Mouse (Mus musculus) thymus, postnatal 36 days (tissue): ENCODE measurements around the gene Exoc3.

Experiments used
- DNase-seq, 2 experiments: peaks; one replicate each; pipeline ENCODE4 v3.0.0; 2022; ENCODE audit warnings: mixed read lengths in 2 of 2

Exoc3 gene

DNA sequence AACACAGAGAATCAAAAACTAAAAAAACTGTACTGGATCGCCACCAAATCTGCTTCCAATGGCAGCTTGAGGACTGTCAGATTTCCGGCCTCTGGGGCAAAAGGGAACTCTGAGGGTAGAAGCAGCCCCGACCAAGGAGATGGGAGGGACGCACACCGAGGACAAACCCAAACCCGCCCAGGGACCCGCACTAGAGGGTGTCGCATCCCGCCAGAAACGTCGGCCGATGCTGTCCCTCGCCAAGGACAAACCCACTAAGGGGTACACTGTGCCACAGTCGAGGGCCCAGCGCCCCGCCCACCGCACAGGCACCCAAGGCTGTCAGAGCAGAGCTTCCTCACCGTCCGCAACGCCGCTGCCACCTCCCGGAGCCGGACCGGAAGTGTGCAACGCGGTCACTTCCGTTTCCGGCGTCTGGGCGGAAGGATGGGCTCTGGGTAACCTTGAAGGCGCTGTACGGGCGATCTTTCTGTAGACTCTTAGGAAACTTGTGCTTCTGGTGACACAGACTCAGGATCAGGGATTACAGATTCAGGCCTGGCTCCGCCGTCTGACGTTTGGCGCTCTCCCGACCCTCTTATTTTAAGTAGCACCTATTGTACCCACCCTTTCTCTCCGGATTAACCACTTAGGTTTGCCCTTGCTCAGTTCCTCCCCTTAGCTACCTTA lies at the start of gene Exoc3:
Gene Exoc3 (minus strand): TSS at position 416 of the 669 bp plus-strand sequence.
- peak; percentile 87 to 88 for DNase-seq

DNA sequence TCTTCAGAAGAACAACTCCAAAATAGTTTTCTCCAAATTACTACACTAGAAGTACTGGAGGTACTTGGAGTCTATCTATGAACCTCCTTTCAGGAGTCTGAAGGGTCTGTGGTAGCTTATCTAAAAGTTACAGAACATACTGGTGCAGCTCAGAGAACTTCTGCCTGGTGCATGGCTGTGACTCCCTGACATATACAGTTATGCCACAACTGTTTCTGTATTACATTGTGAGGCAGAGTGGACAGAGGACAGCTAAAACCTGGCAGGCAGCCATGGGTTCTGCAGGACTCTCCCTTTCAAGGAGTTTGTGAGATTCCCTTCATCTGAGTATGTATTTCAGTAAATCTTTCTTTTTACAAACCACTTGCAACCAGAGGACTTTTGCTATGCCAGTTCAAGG lies 38.0 kb upstream of the Exoc3 start:
- no peak for DNase-seq

DNA sequence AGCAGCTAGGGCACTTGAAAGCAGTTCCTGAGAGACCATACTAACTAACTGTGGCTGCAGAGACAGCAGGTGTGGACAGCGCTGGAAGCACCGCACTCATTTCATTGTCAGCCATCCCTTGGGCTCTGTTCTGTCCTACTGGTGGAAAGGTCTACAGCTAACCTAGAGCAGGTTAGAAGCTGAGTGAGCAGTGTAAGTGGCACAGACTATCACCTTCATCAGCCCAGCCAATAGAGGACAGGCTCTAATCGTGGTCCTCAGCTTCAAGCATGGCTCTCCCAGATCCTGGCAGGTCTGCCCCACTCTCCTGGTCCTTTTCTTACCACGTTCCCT lies 37.3 kb upstream of the Exoc3 start:
- no peak for DNase-seq

DNA sequence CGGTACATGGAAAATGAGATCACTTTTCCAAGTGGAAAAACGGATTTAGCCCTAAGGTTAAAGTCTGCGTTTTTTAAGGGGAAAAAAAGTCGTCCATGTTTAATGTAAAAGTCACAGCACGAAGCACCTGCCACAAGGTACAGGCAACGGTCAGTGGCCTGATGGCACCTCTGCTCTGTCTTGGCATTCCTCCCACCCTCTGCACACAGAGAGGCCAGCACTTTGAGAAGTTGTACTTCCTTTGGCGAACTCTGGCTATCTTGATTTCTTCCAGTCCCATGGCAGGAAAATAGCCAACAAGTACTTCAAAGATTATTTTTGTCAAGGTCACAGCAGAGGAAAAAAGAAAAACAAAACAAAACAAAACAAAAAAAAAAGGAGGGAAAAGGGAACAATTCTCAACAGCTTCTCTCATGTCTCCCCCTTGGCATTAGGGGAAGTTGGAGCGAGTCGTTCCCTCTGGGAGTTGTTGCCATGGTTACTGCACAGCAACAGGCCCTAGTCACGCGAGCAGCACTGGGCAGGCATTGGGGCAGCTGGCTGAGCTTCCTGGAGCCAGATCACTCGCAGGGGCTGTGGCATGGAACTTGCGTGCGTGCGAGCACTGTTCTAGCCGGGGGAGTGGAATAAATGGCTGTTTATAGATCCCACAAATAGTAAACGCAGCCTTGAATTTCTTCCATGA lies 36.8 kb upstream of the Exoc3 start:
- no peak for DNase-seq

DNA sequence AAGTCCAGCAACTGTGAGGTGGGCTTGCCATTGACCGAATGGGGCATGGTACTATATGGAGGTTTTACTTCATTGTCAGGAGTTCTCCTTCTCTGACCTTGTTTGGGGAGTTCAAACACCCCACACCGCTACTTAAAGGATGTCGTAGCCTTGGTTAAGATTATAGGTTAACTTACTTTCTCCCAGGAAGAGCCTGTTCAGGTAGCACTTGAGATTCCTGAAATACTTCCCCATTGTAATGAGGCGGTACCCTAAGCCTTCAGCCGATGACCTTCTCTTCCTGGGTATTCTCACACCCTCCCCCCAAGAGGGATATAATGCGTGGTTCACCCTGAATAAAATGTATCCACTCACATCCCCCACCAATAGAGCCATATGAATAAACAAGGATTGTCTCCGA lies 29.0 kb upstream of the Exoc3 start:
- DNase-seq = no peak

DNA sequence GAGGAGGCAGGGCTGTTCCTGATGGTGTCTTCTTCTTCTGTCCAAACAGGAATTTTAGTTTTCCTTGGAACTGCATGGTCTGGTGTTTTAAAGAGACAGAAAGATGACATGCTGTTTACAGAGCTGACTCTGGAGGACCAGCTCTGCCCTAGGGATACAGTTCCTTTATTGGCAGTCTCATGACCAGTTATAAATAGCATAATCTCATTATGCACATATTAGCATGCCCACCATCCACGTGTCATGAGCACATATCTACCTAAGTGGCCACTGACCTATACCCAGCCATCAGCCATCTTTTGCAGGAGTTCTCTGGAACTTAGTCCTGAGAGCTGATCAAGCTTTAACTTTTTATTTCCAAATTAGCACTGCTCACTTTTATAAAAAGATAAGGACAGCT lies 12.1 kb upstream of the Exoc3 start:
- DNase-seq = no peak

DNA sequence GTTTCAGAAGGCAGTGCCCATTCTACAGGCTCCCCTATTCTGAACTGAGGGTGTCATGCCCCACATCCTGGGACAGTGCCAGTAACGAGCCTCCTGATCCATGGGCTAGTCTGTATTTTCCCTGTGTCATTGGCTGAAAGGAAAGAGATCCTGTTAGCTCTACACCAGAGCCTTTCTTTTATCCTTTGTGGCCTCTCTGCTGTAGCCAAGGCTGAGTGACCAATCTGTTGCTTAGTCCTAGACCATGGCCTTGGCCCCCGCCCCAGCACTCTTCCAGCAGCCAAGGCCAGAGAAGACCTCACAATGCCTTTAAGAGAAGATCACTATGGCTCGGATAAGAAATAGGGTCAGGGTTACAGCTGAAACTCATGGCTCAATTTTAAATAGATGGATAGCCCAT lies 9.9 kb upstream of the Exoc3 start:
- DNase-seq = no peak

DNA sequence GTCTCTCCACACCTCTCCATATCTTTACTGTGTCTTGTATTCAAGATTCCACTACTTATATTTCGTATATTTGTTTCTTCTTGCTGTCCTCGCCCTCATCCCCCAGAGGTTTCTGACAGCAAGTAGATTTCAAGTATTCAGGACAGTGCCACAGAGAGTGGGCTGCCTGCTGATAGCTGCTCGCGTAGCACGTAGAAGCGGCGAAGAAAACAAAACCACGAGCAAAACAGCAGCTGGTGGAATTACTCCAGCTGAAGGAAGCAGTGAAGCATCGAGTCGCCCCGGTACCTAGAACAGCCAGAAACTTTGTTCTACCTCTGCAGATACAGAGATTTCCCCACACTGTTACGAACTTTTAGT lies 434 bp upstream of the Exoc3 start:
- peak; percentile 27 to 31 for DNase-seq

DNA sequence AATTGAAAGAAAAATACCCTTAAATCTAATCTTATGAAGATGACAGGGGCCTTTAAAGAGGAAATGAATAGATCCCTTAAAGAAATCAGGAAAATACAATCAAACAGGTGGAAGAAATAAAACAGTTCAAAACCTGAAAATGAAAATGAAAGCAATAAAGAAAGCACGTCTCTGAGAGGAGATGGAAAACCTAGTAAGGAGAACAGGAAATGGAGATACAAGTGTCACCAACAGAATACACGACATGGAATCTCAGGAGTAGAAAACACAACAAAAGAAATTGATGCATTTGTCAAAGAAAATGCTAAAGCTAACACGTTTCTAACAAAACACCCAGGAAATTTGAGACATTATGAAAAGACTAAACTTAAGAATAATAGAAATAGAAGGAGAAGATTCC lies 12.1 kb downstream of the Exoc3 start:
- DNase-seq = no peak

DNA sequence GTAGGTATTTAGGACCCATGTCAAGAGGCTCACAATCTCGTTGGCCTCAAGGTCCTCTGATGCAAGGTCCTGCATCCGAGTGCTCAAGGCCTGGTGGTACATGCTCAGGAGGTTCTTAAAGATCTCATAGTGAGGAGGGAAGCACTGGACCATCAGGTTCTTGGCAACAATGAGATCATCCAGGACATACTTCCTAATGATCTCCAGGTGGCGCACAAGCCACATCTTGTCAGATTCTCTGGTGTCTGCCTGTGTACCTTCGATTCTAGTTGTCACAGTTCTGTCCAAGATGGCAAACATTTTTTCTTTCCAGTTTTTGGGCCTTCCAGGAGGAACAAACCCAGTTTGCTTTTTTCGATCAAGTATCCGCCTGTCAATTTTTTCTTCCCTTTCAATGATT lies 15.9 kb downstream of the Exoc3 start:
- no peak for DNase-seq

DNA sequence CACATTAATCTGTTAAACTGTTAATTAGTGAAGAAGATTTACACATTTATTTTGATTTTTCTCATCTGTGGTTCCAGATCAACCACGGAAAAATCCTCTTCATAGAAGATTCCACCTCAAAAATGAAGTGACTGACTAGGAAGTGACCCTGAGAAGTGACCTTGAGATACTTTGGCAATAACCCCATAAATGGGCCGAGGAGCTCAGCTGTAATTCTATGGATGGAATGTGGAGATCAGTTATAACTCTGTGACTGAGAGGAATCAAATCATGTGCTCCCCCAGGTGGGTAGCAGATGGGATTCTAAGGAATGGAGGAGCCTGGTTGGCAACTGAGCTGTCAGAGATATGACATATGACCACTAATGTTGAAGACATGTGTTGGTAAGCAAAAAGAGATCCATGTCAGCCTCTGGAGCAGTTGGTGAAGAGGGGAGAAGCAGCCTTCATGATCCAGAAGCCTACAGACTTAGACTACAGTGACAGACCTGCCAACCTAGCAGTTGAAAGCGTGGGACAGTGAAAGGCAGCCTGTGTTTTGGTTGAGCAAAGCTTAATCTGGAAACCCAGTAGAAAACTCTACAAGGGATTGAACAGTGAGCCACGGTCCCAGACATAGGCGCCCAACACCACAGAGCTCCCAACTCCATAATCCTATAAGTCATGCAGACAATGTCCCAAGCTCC lies 25.4 kb downstream of the Exoc3 start:
- no peak for DNase-seq

DNA sequence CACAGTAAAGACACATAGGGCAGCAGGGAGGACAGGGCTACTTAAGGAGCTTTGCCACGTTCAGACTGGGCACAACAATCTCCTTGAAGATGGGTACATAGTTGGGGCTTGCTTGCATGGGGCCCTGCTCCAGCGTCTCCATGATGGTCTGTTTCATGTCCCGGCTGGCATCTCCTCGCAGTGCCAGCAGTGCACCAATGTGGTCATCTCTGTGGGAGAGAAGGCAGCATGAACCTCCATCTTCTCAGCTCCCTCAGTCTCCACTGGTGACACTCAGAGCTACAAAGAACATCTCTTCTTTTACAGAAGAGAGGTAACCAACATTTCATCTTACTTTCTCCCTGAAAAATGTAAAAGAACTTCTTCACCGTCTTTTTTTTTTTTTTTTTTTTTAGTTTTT lies 36.5 kb downstream of the Exoc3 start:
- no peak for DNase-seq

DNA sequence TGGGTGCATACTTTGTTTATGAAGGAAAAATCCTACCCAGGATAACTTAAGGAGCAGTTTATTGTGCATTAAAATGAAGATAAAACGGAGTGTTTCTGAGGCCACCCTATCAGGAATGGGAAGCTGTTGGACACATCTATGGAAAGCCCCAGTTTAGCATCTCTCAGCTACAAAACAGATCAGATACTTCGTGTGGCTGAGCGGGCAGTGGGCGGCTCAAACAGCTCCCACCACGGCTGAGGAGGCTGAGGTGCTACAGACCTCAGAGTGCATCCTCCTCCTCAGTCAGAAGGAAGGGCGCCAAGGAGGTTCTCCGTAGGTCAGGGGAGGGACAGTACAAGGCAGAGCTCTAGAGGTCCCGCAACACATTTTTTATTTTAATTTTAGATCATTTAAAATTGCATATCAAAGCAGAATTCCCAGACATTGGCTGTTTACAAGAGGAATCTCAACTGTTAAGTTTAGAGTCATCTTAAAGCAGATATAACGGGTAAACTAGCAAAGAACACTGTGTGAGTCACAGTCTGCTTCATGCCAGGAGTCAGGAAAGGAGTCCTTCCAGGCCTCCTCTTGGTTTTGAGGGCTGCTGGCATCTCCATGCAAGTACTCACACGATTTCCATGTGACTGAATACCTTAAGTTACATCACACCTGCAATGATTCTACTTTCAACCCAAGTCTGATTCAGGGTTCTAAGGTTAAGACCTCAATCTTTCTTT lies 38.9 kb downstream of the Exoc3 start:
- no peak for DNase-seq

DNA sequence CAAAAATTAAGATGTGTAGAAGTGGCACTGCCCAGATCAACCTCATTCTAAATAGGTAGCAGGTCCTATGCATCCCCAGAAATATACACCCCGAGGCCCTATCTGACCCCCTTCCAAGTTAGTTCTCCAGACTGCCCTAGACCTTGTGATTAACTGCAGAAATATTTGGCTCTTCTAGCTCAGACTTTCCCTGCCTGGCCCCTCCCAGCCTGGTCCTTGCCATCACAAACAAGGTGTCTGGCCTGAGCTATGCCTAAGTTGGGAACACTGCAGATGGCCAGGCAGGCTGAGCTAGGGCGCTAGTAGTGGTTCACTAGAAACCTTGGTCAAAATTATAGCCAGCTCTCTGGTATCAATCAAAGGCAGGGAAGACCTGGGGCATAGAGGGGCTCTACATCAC lies 41.0 kb downstream of the Exoc3 start:
- DNase-seq = no peak

DNA sequence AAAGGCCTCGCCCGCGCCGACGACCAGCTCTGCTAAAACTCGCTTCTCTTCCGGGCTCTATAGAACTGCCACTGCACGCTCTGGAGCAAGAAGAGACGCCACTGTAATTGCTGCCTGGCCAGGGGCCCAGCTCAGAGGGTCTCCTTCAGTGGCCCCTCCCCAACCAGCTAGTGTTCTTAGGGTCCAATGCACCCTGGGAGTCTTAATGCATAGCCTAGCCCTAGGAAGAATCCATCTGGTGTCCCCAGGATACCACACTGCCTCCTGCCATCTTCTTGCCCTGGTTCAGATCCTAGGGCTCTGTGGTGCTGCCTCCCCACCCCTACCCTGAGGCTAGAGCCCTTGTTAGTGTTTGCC lies 41.5 kb downstream of the Exoc3 start:
- DNase-seq = no peak

DNA sequence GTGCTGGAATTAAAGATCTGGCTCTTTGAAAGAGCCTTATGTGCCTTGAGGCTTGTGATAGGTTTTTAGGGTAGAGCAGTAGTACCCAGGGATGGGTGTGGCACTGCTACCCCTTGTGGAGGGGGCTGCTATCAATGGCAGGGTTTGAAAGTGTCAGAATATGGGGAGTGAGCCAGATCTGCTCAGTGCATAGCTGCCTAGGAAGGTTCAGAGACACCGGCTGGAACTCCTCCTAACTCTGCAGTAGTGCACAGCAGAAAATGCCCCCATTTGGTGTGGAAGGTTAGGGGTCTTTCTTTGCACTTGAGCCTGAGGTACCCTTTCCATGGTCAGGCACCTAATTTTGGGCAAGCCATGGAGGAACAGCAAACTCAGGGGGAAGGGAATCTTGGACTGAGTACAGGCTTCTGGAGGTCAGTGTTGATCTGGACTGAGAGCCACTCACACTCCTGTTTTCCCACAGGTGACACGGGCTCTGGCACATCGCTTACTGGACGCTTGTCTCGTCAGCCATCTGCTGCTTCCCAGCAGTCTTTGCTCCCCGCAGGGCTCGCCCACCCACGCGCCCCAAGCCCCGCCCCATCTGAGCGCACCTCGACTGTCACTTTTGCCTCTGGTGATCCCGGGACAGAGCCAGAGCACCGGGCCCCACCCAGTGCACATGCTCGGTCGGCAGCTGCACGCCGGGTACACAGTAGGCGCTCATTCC lies 42.0 kb downstream of the Exoc3 start:
- peak; percentile 70 to 76 for DNase-seq

DNA sequence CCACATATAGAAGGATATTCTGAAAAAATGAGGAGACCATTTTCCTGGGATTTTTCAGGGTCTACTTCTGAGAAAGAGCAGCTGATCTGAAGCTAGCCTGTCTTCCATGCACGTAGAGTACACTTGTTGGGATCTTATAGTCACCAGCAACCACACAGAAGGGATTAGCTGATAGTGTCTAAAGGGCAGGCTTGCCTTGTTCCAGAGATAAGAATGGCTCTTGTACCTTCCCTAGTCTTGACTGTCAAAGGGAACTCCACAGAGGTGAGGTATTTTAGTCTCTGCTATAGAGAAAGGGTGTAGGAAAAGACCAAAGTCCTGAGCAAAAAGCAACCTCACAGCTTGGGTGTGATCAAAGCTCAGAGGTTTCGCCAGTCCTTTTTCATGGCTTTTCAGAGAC lies 61.2 kb downstream of the Exoc3 start:
- DNase-seq = no peak

DNA sequence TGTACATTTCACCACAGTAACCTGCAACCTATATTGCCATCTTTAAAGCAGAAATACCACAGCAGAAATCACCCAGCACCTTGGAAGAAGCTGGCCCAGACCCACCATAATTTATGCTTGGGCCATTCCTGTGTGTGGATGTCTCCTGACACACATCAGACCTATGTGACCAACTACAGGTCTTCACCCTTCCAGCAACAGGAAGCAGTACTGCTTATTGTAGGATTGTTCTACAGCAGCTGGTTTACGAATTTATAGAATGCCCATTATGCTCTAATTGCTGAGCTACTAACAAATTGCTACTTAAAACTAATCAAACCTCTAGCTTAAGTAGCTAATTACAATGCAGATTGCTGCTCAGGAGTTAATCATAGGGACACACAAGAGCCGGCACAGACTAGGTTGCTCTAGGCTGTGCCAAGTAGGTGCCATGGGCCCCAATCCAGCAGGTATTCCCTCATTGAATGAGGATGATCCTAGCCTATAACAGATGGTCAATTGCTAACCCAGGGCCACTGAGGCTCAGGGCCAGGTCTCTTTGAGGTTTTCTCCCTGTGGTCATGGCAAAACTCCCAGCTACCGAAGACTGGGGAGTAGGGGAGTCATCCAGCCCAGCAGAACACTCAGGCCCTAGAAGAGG lies 62.4 kb downstream of the Exoc3 start:
- DNase-seq = no peak

DNA sequence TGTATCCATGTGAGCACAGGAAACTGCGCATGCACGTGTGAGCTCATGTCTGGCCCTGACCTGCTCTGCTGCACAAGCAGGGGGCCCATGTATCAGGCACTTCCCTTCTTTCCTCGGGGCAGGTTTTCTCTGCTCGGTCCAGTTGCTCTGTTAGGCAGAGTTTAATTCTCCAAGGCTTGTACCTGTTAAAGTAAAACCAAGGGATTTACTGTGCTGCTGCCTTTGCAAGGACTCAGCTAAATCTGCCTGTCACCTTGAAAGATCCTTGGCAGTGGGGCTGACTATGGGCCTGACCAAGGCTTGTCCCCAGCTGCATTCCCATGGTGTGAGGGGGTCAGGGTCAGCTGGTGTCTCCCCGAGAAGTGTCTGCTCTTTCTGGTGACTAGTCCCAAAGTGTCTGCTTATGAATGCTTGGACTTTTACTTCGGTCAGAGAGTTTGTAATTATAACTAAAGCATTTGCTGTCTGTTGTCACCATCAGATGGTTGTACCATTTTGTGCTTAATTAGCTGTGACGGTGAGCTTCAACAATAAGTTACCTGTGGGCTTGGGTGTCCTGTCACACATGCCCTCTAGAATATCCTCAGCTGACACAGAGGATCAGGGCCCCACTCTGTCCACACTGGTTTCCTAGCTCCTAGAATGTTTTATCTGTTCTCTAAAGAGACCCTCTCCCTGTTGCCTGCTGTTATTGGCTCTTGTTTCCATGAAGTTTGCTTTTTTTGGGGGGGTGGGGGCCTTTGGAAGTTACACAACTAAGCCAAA lies 64.2 kb downstream of the Exoc3 start:
- DNase-seq = no peak

DNA sequence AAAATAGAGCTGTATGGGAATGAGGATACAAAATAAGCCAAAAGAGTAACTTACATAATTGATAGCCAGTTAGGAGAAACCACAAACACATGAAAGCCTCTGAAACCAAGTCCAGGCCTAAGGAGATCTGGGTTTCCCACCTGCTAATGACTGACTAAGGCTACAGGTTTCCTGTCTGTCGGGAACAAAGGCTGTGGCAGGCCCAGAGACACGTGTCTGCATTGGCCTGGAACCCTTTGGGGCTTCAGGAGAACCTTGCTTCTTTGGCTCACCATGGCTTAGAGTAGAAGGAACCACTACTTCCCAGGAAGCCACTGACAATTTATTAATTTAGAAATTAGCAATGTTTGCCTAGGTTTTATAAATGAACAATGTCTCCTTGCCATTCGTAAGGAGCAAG lies 65.2 kb downstream of the Exoc3 start:
- DNase-seq = no peak

DNA sequence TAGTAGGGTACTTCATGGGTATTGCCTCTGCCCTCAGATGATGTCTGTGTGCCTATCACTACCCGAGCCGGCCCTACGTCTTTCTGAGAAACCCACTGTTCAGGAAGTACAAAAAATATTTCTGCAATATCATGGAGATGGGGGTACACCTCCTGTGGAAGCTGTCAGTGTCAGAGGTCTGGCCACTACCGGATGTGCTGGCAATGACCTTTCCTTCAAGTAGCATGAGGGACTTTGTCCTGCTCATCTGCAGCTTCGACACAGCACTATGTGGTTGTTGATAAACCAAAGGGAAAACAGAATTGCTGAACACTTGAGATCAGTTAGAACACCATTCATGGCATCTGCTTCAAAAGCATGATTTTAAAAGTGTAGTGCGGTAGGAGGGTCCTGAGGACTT lies 67.7 kb downstream of the Exoc3 start:
- DNase-seq = no peak
